Mouse (Mus musculus) CH12.LX (cell line): Measurements from ENCODE around the gene Ap2s1. TPM values are rescaled to one million over a fixed set of nuclear protein-coding genes. Genes with fewer than 3 reads are reported as not detected.

Experiments
- DNase-seq: peaks from one replicate; pipeline ENCODE4 v3.0.0-alpha.2; 2013; ENCODE audit errors: extremely low read depth
- H3K27ac ChIP-seq: 2 replicates; pipeline ENCODE4 v1.5.1; 2012; ENCODE audit warnings: low read depth, mild to moderate bottlenecking, control low read depth, moderate library complexity; ENCODE audit not compliant: insufficient read depth
- H3K27me3 ChIP-seq: replicated peaks from 2 replicates; pipeline ENCODE3; 2012; ENCODE audit warnings: inconsistent platforms
- H3K36me3 ChIP-seq, 2 experiments: replicated peaks in 1 of 2; 2 replicates each; pipeline versions ENCODE3 to v1.6.1; 2012; ENCODE audit warnings: inconsistent platforms in 1 of 2, low read length in 1 of 2, mild to moderate bottlenecking in 1 of 2, mixed read lengths in 1 of 2, moderate library complexity in 1 of 2; ENCODE audit not compliant: control insufficient read depth in 1 of 2, insufficient read depth in 1 of 2
- H3K4me1 ChIP-seq, 2 experiments: 2 replicates each; pipeline ENCODE4 v1.6.1; 2012; ENCODE audit warnings: inconsistent platforms in 1 of 2, moderate library complexity in 1 of 2; ENCODE audit not compliant: insufficient read depth in 2 of 2, control insufficient read depth in 1 of 2
- H3K4me2 ChIP-seq: 2 replicates; pipeline ENCODE4 v1.6.1; 2012; ENCODE audit warnings: low read depth, mild to moderate bottlenecking, control low read depth; ENCODE audit not compliant: poor library complexity, insufficient read depth, severe bottlenecking
- H3K4me3 ChIP-seq, 3 experiments: fragments of 150-350 bp in 1 of 3; sonication (generic) in 1 of 3; replicated peaks in 1 of 3; 2 replicates each; pipeline versions ENCODE3 to v1.5.1; 2011 to 2012; ENCODE audit warnings: low read depth in 2 of 3, low read length in 2 of 3, mild to moderate bottlenecking in 2 of 3, moderate library complexity in 2 of 3, control low read depth in 1 of 3, improper control_type of control experiment in 1 of 3, inconsistent platforms in 1 of 3, mixed read lengths in 1 of 3; ENCODE audit not compliant: poor library complexity in 1 of 3
- H3K79me2 ChIP-seq: replicated peaks from 2 replicates; pipeline ENCODE4 v1.6.1; 2012; ENCODE audit warnings: mild to moderate bottlenecking, moderate library complexity; ENCODE audit not compliant: control insufficient read depth, poor library complexity, insufficient read depth, severe bottlenecking; ENCODE audit errors: extremely low read depth
- H3K9ac ChIP-seq: 2 replicates; pipeline ENCODE4 v1.6.1; 2012; ENCODE audit warnings: low read depth, mild to moderate bottlenecking, control low read depth, moderate library complexity; ENCODE audit not compliant: insufficient read depth
- H3K9me3 ChIP-seq: replicated peaks from 2 replicates; pipeline ENCODE3; 2012; ENCODE audit warnings: low read length, inconsistent platforms, mixed read lengths
- CHD2 ChIP-seq: IDR thresholded peaks from 2 replicates; pipeline ENCODE4 v1.6.1; 2011; ENCODE audit warnings: low read length, improper control_type of control experiment
- EP300 ChIP-seq: IDR thresholded peaks from 2 replicates; pipeline ENCODE4 v1.6.1; 2011; ENCODE audit warnings: low read length, improper control_type of control experiment
- IRF4 ChIP-seq: IDR thresholded peaks from 2 replicates; pipeline ENCODE4 v1.6.1; 2014; ENCODE audit warnings: low read depth, mild to moderate bottlenecking, inconsistent platforms, low read length, improper control_type of control experiment
- JUN ChIP-seq: IDR thresholded peaks from 2 replicates; pipeline ENCODE4 v1.6.1; 2011; ENCODE audit warnings: low read depth, mild to moderate bottlenecking, low read length, improper control_type of control experiment, moderate library complexity; ENCODE audit not compliant: insufficient read depth
- KAT2A ChIP-seq: IDR thresholded peaks from 2 replicates; pipeline ENCODE4 v1.6.1; 2012; ENCODE audit warnings: low read length, improper control_type of control experiment, inconsistent platforms; ENCODE audit not compliant: insufficient replicate concordance
- MAZ ChIP-seq: IDR thresholded peaks from 2 replicates; pipeline ENCODE4 v1.6.1; 2012; ENCODE audit warnings: low read depth, mild to moderate bottlenecking, inconsistent platforms, low read length, improper control_type of control experiment, moderate library complexity
- MXI1 ChIP-seq: IDR thresholded peaks from 2 replicates; pipeline ENCODE4 v1.6.1; 2011; ENCODE audit warnings: mild to moderate bottlenecking, low read depth, low read length, improper control_type of control experiment
- MYC ChIP-seq: IDR thresholded peaks from 2 replicates; pipeline ENCODE4 v1.6.1; 2011; ENCODE audit warnings: low read depth, mild to moderate bottlenecking, improper control_type of control experiment, low read length
- POLR2AphosphoS2 ChIP-seq: IDR thresholded peaks from 2 replicates; pipeline ENCODE4 v1.6.1; 2011; ENCODE audit warnings: low read depth, low read length, improper control_type of control experiment
- TBP ChIP-seq: conservative IDR thresholded peaks from 2 replicates; pipeline ENCODE4 v1.6.1; 2011; ENCODE audit warnings: low read depth, low read length, improper control_type of control experiment
- UBTF ChIP-seq: IDR thresholded peaks from 2 replicates; pipeline ENCODE4 v1.6.1; 2012; ENCODE audit warnings: low read depth, mild to moderate bottlenecking, inconsistent platforms, low read length, improper control_type of control experiment, moderate library complexity
- USF1 ChIP-seq: IDR thresholded peaks from 2 replicates; pipeline ENCODE4 v1.6.1; 2014; ENCODE audit warnings: low read depth, mild to moderate bottlenecking, inconsistent platforms, low read length, improper control_type of control experiment
- ZC3H11A ChIP-seq: IDR thresholded peaks from 2 replicates; pipeline ENCODE4 v1.6.1; 2012; ENCODE audit warnings: low read depth, mild to moderate bottlenecking, inconsistent platforms, low read length, improper control_type of control experiment
- ZMIZ1 ChIP-seq: IDR thresholded peaks from 2 replicates; pipeline ENCODE4 v1.6.1; 2012; ENCODE audit warnings: low read depth, mild to moderate bottlenecking, inconsistent platforms, low read length, improper control_type of control experiment
- ZNF384 ChIP-seq: IDR thresholded peaks from 2 replicates; pipeline ENCODE4 v1.6.1; 2012; ENCODE audit warnings: low read depth, low read length, improper control_type of control experiment, inconsistent platforms
- dilution Hi-C: fragments of 300-500 bp; cut with MboI; formaldehyde crosslinking; loops from 2 replicates; pipeline ENCODE4 v1.14.3; 2020; ENCODE audit warnings: low sequenced_read_pairs; ENCODE audit not compliant: extremely low pct_unique_long_range_greater_than_20kb, extremely low pct_ligation_motif_present
- in situ Hi-C: fragments of 300-500 bp; cut with MboI; formaldehyde crosslinking; loops from 3 replicates; pipeline ENCODE4 v1.14.3; 2019; ENCODE audit warnings: low sequenced_read_pairs, low pct_ligation_motif_present, low pct_unique_long_range_greater_than_20kb, mixed read lengths
- polyA plus RNA-seq: library from polyadenylated mRNA; unstranded; fragments of >175 nt; gene quantifications from 2 replicates; pipeline ENCODE4 v1.2.1, GENCODE M21; 2012; ENCODE audit warnings: low read depth; ENCODE audit not compliant: insufficient read length
- total RNA-seq, 2 experiments: library from RNA; depleted of rRNA; stranded (reverse); fragments of 300-350 nt in 1 of 2; fragments of >200 nt in 1 of 2; gene quantifications; 2 replicates each; pipeline ENCODE4 v1.2.3; 2012 to 2014

The Ap2s1 gene
- total and polyA plus RNA-seq, 3 experiments = 180 to 232 (median 202) TPM

- TF ChIP-seq USF1 (no peak), TBP (peak; percentile 97), MYC (peak; percentile 96), ZMIZ1 (peak; percentile 99), MXI1 (peak; percentile 97), UBTF (no peak), KAT2A (0 out of 2 replicates have a peak, but pooled peaks have one; percentile 67), ZNF384 (no peak), ZC3H11A (no peak)
Observed at GRCm38 (mm10) chr7:16780825-16781554, 42.8 kb downstream of the Ap2s1 start, which contains the start of gene Slc1a5 (continued).

- Histone ChIP-seq H3K4me1 (peaks cover 7 to 18% of the 10 kb centered on the region in 2 experiments), H3K27me3 (no peaks in the 10 kb centered on the region), H3K27ac (no peak overlapping the region), H3K9ac (peak overlapping the region; percentile 74), H3K4me3 (peak overlapping the region; percentile 76 to 99 (median 79)), H3K4me2 (peak overlapping the region; percentile 57), H3K36me3 (peaks cover 10 to 16% of the 10 kb centered on the region in 2 experiments), H3K79me2 (peaks cover 49% of the 10 kb centered on the region), H3K9me3 (peaks cover 2% of the 10 kb centered on the region)
- dilution Hi-C loops (no loop called here), in situ Hi-C loops (loop anchor here (5.0 to 25.0 kb wide), 2 partner anchors 34 to 844 kb away; partner anchors contain the start of gene Nop53)
- TF ChIP-seq MYC (no peak), CHD2 (no peak), MXI1 (0 out of 2 replicates have a peak, but pooled peaks have one; percentile 6), IRF4 (no peak), POLR2AphosphoS2 (peak; percentile 32; the same call in 1 of the 2 replicates), MAZ (no peak), EP300 (no peak), JUN (no peak), ZNF384 (no peak), ZMIZ1 (no peak)
- no peak for DNase-seq
Observed at GRCm38 (mm10) chr7:16781555-16781815, 43.3 kb downstream of the Ap2s1 start.
